Mouse (Mus musculus): ENCODE results near the gene Fosb. TPM values are rescaled to one million over a fixed set of nuclear protein-coding genes. Genes with fewer than 3 reads are reported as not detected.

Fosb gene
- 10 to 100 TPM; 11.1 to 15.1 (median 13.8) TPM for total RNA-seq (2022)

DNA sequence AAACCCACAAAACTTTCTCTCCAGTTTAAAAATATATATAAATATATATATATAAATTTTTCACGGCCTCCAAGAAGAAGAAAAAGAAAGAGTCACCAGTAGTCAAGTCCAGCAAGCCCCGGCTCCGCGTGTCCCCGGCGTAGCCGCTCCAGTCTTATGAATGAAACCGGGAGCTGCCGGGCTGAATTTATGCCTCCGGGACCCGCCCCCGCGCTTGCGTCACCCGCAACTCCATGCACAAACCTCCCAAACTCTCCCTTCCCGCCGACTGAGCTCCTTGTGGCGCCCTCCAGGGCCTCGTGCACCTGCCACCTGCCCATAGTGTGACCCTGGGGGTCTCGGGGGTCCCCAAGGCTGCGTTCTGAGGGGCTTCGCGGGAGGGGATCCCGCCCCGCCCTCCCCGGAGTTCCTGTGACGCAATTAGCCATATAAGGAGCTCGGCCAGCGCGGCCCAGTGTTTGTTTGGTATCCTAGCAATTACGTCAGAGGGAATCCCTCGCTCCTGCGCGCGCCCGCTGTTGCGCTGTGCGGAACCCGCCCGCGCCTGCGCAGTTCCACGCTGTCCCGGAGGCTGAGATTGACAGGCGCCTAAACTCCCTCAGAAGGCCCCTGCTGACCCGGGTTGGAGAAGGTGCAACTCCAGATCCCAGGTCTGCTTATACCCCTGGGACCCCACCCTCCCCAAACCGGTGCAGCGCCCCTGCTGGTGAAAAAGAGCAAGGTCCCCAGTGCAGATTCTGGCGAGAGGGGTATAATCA lies at the start of gene Fosb:
TSS of gene Fosb (minus strand) at position 168 of the 758 bp plus-strand sequence.
- peak; percentile 92 to 95 for DNase-seq (ENCODE audit: low spot score in 2 of 2)

DNA sequence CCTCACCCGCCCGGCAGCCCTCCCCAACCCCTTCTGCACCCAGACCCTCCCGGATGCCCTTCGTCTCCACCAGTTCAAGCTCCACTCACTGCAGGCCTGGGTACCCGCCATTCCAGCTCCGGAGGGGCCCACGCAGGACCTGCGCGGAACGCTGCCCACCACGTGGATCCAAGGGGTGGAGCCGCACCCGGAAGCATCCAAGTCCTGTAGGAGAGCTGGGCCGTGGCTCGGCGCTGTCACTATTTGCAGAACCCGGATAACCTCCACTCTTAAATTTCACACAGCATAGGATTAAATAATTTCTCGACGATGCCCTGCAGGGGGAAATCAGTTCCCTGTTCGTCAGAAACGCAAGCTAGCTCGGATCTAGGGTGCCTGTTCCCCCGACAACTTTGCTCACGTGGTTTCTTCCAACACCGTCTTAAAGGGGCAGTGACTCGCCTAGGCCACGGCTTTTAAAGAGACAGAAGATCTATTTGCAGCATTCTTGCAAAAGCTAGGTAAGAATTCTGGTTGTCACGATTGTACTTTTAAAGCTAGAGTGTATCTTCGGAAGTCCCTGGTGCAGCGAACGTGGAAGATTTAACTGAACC lies 49.5 kb upstream of the Fosb start, which contains the start of the genes Cd3eap and Ppp1r13l:
TSS of gene Cd3eap (minus strand) at position 185 of the 593 bp plus-strand sequence.
TSS of gene Ppp1r13l (plus strand) at position 451 of the 593 bp plus-strand sequence.
- DNase-seq (ENCODE audit: low spot score in 2 of 2) = peak; percentile 86 to 88

DNA sequence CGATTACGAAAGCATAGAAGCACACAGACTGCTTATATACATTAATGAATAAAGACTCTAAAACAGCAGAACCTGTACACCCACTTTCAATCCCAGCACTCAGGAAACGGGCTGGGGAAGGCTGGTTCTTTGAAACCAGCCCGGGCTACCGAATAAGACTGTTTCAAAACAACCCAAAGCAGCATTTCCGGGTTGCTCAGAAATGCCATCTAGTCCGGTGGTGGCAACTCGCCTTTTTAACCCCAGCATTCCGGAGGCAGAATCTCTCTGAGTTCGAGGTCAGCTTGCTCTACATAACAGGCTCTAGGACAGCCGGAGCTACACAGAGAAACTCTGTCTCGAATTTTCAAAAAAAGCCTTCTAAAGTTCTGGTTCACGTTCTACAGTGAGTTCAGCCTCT lies 48.8 kb upstream of the Fosb start:
- no peak for DNase-seq (ENCODE audit: low spot score in 2 of 2)

DNA sequence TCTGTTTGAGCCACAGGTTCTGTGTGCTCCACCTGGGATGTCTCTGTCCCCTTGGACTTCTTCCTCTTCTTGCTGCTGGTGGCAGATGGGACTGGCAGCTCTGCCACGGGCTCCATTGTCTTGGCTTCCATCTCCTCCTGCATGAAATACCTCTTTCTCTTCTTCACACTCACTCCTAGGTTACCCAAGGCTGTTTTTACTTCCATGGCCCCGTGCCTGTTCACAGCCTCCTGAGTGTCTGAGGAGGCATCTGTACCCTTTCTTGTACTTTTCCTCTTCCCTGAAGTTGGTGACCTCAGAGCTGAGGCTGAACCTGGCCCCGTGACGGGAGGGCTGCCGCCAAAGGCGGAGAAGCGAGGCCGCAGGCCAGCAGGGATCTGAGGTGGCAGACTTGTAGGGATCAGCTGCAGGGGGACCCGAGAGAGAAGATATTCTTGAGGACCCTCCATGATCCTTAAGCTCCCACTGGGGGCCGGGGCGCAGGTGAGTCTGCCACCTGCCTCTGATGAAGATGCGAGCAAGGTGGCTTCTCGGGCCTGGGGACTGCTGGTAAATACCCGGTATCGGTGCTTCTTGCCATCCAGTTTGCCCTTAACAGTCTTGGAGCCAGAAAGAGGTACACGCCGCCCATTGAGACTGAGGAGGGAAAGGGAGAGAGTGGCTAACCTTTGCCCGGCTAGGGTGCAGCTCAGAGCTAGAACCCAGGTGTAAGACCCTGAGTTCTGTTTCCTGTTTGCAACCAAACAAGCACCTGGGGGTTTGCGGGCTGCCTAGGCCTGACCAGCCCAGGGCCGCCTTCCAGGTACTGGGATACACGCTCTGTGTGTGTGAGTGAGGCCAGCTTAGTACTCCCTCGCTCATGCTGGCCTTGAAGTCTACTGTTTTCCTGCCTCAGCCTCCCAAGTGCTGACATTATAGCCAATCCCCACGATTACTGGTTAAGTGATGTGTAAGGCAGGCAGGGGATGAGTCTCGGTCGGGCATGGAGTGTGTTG lies 47.8 kb upstream of the Fosb start:
- DNase-seq (ENCODE audit: low spot score in 2 of 2) = no peak

DNA sequence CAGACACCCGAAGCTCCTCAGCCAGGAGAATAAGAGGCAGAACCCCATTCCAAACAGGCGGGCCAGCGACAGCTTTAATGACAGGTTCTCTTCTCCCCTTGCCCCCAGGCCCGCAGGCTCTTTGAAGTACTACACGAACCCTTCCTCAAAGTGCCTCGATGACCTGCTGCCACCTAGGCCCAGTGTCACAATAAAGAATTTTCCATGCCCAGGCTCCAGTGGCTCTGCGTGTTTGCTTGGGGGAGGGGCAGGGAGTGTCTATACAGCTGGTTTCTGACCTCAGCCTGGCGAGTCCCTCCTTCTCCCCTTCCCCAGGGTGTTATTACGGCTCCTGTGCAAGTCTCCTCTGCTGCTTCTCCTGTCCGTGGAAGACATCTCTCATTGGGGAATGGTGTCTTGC lies 46.5 kb upstream of the Fosb start:
- no peak for DNase-seq (ENCODE audit: low spot score in 2 of 2)

DNA sequence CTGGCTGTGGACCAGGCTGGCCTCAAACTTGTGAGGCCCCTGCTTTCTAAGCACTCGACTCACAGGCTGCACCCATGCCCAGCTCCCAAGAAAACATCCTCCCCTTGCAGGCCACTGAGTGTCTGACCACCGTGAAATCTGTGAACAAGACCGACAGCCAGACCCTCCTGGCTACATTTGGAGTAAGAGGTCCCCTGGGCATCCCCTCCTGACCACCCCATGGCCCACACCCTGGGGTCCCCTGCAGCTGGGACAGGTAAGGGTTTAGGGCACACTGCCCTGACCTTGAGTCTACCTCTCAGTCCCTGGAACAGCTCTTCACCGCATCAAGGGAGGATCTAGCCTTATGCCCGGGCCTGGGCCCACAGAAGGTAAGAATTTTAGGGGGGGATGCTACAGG lies 45.1 kb upstream of the Fosb start:
- DNase-seq (ENCODE audit: low spot score in 2 of 2) = no peak

DNA sequence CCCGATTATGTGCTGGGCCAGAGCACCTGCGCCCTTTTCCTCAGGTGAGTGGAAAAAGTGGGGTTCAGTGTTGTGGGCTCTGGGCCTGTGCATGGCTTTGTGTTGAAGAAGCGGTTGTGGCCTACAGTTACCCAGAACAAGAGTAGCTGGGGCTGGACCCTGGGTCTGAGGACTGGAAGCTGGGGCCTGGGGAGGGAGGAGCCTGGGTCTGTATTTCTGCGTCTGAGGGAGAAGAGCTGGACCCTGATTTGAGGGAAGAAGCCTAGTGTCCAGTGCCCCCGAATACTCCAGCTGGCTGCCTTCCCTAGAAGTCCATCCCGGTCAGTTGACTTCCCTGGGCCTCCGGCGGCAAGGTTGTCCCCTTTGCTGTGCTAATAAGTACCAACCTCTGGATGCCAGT lies 40.4 kb upstream of the Fosb start:
- DNase-seq (ENCODE audit: low spot score in 2 of 2) = no peak

DNA sequence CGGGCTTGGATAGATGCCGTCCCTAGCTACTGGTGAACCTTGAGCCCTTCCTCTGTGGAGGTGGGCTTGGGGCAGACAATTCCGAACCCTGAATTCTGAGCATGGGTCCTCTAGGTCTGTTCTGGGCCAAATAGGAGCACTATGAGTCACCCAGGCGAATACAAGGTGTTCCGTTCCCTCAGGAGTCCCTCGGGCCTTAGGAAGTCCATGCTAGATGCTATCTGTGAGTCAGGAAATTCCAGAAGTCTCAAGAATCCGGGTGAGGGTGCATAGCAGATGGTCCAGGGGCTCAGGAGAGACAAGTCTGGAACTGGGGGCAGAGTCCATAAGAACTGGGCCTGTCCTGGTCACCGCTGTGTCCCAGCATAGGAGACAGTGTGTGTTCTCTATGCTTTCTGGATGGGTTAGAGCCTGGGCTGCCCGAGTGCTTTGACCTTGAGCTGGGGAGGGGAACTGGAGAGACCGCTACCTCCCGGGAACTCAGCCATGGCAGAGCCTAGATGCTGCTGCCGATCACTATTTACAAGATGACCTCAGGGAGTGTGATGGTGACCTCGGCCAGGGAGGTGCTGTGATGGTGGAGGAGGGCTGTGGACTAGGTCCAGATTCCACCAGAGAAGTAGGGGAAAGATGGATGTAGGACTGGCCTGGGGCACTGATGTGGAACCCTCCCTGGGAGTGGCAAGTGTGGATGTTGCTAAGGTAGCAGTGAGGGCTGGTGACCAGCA lies 39.5 kb upstream of the Fosb start:
- no peak for DNase-seq (ENCODE audit: low spot score in 2 of 2)

DNA sequence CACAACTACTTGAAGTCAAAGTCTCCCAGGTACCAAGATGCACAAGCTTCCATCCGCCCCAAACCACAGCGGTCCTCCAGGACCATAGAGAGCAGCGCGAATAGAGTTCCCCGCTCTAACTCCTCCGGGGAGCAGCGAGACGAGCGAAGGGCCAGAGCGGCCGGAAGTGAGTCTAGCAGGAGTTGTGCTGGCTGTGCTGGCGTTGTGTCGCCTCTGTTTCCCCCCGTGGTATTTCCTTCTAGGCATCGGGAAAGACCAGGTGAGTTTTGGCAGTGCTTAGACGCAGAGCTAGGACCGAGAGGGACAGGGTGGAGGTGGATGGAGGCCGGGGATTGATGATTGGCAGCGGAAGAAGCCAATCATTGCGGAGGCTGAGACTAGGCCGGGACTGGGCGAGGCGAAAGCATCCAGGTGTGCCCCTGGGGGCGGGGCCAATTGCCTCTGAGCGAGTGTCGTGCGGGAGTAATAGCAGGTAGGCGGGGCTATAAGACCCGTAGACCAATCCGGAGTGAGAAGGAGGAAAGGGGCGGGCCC lies 35.2 kb upstream of the Fosb start:
- DNase-seq (ENCODE audit: low spot score in 2 of 2) = peak; percentile 86 to 97

DNA sequence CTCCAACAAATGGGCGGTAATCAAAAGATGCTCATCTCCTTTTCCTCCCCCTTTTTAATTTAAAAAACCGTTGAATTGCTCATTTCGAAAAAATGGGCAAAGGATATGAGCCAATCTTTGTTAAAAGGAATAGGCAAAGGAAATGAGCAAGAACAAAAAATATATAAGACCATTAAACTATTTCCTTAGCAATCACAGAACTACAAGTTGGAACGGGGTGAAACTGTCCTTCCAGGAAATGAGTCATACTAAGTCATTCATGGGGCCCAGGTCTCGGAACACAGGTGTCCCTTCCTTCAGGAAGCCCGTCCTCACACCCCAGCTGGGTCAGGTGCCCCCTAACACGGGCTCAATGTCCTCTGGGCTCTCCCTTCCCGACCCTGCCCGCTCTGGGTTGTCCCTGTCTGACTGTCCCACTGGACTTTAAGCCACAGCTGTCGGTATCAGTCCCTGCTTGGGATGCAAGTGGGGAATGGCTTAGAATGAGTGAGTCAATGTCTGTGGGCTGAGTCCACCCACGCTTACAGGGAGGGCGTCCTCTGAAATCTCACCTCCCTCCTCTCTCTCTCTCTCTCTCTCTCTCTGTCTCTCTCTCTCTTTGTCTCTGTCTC lies 34.5 kb upstream of the Fosb start, which contains the start of gene Ercc1:
TSS of gene Ercc1 (plus strand) at position 542 of the 611 bp plus-strand sequence.
- DNase-seq (ENCODE audit: low spot score in 2 of 2) = no peak

DNA sequence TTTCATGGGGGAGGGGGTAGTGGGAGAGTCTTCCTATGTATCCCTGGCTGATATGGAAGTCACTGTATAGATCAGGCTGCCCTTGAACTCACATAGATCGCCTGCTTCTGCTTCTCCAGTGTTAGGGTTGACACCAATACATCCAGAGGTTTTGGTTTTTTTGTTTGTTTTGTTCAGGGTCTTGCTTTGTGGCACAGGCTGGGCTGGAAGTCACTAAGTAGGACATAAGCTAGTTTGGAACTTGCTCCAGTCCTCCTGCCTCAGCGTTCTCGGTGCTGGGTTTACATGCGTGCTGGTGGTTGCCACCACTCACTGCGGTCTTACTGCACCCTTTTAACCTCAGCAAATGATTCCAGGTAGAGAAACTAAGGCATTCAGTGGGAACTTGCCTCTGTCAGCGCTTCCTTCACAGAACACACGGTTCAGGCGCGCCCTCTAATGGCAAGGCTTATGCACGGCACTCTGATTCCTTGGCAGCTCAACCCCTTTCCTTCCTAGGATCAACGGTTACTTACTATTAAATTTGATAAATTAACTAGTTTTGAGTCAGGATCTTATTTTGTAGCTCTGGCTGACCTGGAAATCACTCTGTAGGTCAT lies 33.5 kb upstream of the Fosb start:
- DNase-seq (ENCODE audit: low spot score in 2 of 2) = no peak

DNA sequence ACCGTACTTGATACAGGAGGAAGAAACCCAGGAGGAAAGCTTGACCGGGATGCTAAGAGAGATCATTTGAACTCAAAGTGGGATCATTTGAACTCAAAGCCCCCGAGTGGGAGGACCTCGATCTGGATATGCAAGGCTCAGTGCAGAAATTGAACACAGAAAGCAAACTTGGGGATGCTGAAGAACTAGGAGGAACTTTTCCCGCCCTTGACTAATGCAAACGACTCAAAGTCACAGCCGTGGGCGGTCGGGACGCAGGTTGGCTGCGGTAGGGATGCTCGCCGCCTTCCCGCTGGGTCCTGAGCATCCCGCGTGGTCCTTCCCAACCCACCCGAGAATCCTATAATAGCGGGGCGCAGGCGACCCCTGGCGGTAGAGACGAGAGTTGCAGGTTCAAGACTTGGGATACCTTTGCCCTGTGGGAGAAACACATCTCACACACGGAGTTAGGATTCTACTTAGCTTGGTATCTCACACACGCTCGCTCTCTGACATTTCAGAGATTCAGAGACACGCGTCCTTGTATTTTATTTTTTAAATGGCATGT lies 32.7 kb upstream of the Fosb start:
- peak; percentile 74 to 97 for DNase-seq (ENCODE audit: low spot score in 2 of 2)

DNA sequence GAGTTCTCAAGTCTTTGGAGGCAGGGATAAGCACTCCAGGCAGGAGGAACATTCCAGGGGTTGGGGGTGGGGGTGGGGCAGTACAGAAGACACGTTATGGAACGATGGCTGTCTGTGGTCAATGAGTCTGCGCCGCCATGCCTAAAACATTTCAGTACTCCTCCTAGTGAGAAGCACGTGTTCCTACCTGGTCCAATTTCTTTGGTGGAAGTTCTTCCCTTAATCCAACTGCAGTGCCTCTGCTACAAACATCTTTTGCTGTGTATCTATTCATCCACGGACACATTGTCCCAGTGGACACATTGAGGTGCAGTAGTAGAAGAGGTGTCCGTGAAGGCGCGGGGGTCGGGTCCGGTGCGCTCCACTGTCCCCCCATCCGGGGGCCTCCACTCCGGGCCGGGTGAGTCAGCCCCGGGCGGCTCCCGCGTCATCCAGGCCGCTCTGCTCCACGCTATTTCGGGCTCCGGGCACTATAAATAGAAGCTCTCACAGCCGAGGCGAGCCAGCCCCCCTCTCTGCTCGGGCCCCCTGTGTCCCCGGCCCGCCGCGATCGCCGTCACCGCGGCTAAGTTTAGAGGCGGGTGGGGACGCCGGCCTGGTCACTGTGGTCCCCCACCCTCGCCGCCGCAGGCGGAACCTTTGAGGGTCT lies 32.0 kb upstream of the Fosb start:
- DNase-seq (ENCODE audit: low spot score in 2 of 2) = no peak

DNA sequence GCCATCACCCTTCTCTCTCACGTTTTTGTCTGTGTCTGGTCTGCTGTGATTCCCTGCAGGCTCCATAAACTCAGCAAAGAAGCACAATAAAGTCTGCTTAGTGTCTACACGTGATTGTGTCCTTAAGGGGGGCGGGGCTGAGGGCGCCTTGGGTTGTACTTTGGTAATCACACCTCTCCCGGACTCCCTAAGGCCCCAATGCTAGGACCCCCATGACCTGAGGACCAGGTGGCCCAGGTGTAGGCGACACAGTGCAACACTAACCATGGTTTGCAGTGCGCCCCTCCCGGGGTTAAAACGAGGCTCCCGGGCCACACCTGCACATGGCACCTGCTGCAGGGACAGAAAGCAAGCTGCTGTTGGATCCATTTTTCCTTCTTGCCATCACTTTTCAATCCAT lies 31.4 kb upstream of the Fosb start:
- DNase-seq (ENCODE audit: low spot score in 2 of 2) = no peak

DNA sequence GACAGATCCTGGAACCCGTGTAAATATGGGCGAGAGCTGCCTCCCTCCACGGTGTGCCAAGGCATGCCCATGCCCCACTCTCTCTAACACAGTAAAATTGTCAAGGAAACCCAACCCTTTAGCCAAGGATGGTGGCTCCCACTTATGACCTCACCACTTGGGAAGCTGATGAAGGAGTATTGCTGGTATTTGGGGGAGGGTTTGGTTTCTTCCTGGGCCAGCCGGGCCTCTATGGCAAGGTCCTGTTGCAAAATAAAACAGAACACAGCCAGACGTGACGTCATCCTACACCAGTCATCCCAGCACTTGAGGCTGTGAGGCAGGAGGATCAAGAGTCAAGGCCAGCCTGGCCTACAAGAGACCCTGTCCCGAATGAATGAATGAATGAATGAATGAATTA lies 28.7 kb upstream of the Fosb start:
- no peak for DNase-seq (ENCODE audit: low spot score in 2 of 2)

DNA sequence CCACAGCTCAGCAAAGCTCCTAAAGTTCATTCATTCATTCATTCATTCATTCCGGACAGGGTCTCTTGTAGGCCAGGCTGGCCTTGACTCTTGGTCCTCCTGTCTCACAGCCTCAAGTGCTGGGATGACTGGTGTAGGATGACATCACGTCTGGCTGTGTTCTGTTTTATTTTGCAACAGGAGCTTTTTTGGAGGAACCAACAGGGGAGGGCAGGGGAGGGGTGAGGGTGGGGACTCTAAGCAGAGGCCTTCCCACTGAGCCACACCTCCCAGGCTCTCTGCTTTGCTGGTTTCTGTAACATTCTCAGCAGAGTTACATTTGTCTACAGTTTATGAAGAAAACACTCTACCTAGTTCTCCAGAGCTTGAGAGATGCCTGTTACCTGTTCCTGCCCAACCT lies 28.2 kb upstream of the Fosb start:
- DNase-seq (ENCODE audit: low spot score in 2 of 2) = no peak

DNA sequence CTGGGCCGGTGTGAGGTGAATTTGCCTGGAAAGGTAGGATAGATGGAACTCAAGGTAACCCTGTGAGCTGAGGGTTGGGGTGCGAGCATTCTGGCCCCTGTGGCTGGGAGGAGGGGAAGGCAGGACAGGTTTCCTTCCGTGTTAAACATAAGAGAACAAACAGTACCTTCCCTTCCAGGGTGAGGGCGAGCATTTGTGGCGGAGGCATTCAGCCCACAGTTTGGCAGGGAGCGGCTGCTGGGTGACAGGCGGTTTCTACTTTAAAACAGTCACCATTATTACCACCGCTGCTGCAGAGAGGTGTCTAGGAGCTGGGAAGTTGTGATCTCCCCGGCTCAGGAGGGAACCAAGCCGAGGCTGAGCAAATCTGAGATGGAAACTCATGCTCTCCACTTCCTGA lies 27.3 kb upstream of the Fosb start:
- DNase-seq (ENCODE audit: low spot score in 2 of 2) = no peak

DNA sequence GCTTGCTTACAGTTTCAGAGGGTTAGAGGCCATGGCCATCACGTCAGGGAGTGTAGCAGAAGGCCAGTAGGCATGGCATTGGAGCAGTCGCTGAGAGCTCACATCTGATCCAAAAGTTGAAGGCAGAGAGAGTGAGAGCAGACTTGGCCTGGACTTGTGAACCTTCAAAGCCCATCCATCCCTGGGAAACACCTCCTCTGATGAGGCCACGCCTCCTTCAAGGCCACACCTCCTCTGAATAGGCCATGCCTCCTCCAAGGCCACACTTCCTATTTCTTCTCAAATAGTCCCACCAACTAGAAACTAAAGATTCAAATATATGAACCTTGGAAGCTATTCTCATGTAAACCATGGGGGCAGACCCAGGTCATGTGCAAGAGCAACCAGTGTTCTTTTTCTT lies 25.7 kb upstream of the Fosb start:
- no peak for DNase-seq (ENCODE audit: low spot score in 2 of 2)

DNA sequence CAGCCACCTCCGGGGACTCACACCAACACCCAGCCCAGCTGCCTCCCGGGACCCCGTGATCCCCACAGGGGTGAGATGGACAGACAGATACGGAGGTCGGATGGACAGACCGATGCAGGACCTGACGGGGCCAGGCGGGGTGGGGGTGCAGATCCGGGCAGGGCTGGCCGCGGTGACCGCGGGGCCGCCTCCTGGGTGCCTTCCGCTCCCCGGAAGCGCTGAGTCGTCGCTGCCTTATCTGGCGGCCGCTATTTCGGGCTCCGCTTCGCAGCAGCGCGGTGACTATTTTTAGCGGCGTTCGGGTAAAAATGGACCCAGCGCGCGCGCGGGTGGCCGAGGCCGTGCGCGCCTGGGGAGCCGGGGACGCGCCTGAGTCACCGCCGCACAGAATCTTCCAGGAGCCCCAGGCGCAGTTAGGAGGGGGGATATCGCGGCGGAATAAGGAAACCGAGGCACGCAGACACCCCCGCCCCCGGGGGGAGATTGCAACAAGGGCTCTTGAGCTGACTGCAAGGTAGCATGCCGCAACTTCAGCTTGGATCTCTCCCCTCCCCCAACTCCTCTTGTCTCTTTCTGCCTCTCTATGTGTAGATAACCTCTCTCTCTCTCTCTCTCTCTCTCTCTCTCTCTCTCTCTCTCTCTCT lies 23.0 kb upstream of the Fosb start:
- peak; percentile 58 to 81 for DNase-seq (ENCODE audit: low spot score in 2 of 2)

Measured in left cerebral cortex, adult 8-10 months (tissue).